In genomic region chr2:92966257-92966656, GRCm38 (mm10) we compare ENCODE assay signal across 14 mouse cellular contexts. TPM values are rescaled to one million over a fixed set of nuclear protein-coding genes. Genes with fewer than 3 reads are reported as not detected.
A peak's percentile ranks its signal among the peaks of the same experiment; 100 is the strongest.
DNase-seq lines count a peak whose midpoint lies in the region; ATAC-seq and TF ChIP-seq lines count a peak whose summit lies in the region.
"Had no signal": no experiment of that assay in that cellular context is flagged by ENCODE, and none has a peak within 500 bp of the region (broad histone marks: within the 10 kb centered on the region; RNA-seq: fewer than 3 reads in every experiment).

No protein-coding gene starts in this region.

- no peak overlapping the region for H3K4me2 ChIP-seq in kidney, embryonic 15.5 days
- H3K4me2 ChIP-seq: embryonic facial prominence, embryonic 13.5 days; heart, embryonic 11.5 days had no signal

- TF ChIP-seq CTCF in gastrocnemius, adult 2 months (IDR thresholded peaks at IDR 0.05), result peak; percentile 40
- TF ChIP-seq CTCF in thymus, adult 2 months (IDR thresholded peaks at IDR 0.05; ENCODE audit: borderline replicate concordance, control insufficient read depth, extremely low read depth, insufficient read depth, low read length, poor library complexity), result no peak; the same call in 1 of the 2 replicates

- no peak for TF ChIP-seq POLR2A in thymus, adult 2 months (IDR thresholded peaks at IDR 0.05; ENCODE audit: control insufficient read depth, extremely low read depth, insufficient read depth, low read length, poor library complexity)

- H3K27ac ChIP-seq in gastrocnemius, adult 2 months, result no peak overlapping the region
- H3K27ac ChIP-seq in kidney, embryonic 15.5 days, result 0 out of 2 replicates have a peak overlapping the region, but pooled peaks have one; percentile 63
- H3K27ac ChIP-seq in thymus, adult 2 months (ENCODE audit: control insufficient read depth, insufficient read depth, low read length), result no peak overlapping the region
- H3K27ac ChIP-seq: embryonic facial prominence, embryonic 13.5 days had no signal

- DNase-seq in gastrocnemius, adult 2 months, result no peak
- DNase-seq in gastrocnemius, adult 18-20 months (ENCODE audit: low spot score), result no peak
- no peak for DNase-seq in kidney, adult 8-10 months
- DNase-seq in thymus, postnatal 14 days, result peak; percentile 64
- DNase-seq in thymus, adult 2 months, result no peak
- DNase-seq in thymus, postnatal 4 days, result peak; percentile 61
- DNase-seq in cerebellum, adult 18-20 months, result no peak
- DNase-seq: adrenal gland, postnatal 36 days; cerebellum, adult 9-11 months; kidney, adult 18-20 months had no signal

- intact Hi-C loops in gastrocnemius, adult 2 months (cut with DNase I), result loop anchor here (5.0 kb wide), 1 partner anchor 96 kb away; no protein-coding TSS in a partner anchor

- H3K27me3 ChIP-seq in kidney, embryonic 15.5 days, result no peaks in the 10 kb centered on the region
- H3K27me3 ChIP-seq in thymus, adult 2 months (ENCODE audit: control insufficient read depth, insufficient read depth, low read length), result no peaks in the 10 kb centered on the region
- H3K27me3 ChIP-seq: embryonic facial prominence, embryonic 13.5 days had no signal

- H3K9ac ChIP-seq in kidney, embryonic 15.5 days, result no peak overlapping the region
- H3K9ac ChIP-seq: embryonic facial prominence, embryonic 13.5 days had no signal

- ATAC-seq in kidney, embryonic 15.5 days (replicated peaks; ENCODE audit: low FRiP score), result peak; percentile 16; the same call in 1 of the 2 replicates

- WGBS in kidney, embryonic 15.5 days, result 62% methylated on average over 8 of the region's 8 CpGs
- WGBS in thymus, adult 2 months, result 90% methylated on average over 8 of the region's 8 CpGs

- no peak overlapping the region for H3K4me3 ChIP-seq in gastrocnemius, adult 2 months
- no peak overlapping the region for H3K4me3 ChIP-seq in kidney, embryonic 15.5 days (replicated peaks)
- H3K4me3 ChIP-seq in thymus, adult 2 months (ENCODE audit: control insufficient read depth, insufficient read depth, low read length), result no peak overlapping the region
- H3K4me3 ChIP-seq: embryonic facial prominence, embryonic 13.5 days; myocyte had no signal

- peaks cover 25% of the 10 kb centered on the region for H3K4me1 ChIP-seq in kidney, embryonic 15.5 days
- H3K4me1 ChIP-seq in thymus, adult 2 months (replicated peaks; ENCODE audit: control insufficient read depth, insufficient read depth, low read length), result peaks cover 25% of the 10 kb centered on the region

- no peaks in the 10 kb centered on the region for H3K9me3 ChIP-seq in kidney, embryonic 15.5 days (replicated peaks)
- H3K9me3 ChIP-seq: embryonic facial prominence, embryonic 13.5 days had no signal

- H3K36me3 ChIP-seq in kidney, embryonic 15.5 days, result peaks cover 7% of the 10 kb centered on the region; the same call in 1 of the 2 replicates
- H3K36me3 ChIP-seq in thymus, adult 2 months (ENCODE audit: control insufficient read depth, insufficient read depth, low read length), result no peaks in the 10 kb centered on the region

RNA-seq across cellular contexts. Expression of gene Syt13, which starts 51.4 kb away (rescaled TPM):
- total RNA-seq in gastrocnemius, adult 2 months (2021), result under 1 TPM in 1 of 2 experiments, not detected in 1; 0.06 TPM
- under 1 TPM in 1 of 2 experiments, not detected in 1; 0.21 TPM for total RNA-seq in gastrocnemius, adult 18-20 months (2021)
- polyA plus RNA-seq in kidney, embryonic 15.5 days (2015; fragmentation: Nextera tagmentation; extraction: Ambion mirVana), result 4.4 and 6.5 TPM in 2 replicates
- polyA plus RNA-seq in thymus, adult 2 months (2012; rRNA removed), result 51.8 and 59.6 TPM in 2 replicates

Comparison
In these comparisons a context has a peak if more than half of its experiments do, and no peak if none do; other contexts are left out.
1. DNase-seq: peak in thymus, postnatal 14 days (single experiment) and thymus, postnatal 4 days (single experiment); none in gastrocnemius, adult 2 months (single experiment), gastrocnemius, adult 18-20 months (single experiment), kidney, adult 8-10 months (0 of 2), thymus, adult 2 months (single experiment) and cerebellum, adult 18-20 months (0 of 2).